Mouse (Mus musculus) embryo, embryonic 10.5 days (tissue): ENCODE measurements at regions not wholly inside any gene's neighbourhood (a gene's known extent, or its start where the extent isn't known, plus 50 kb on each side); places are given as distances from the start of the nearest gene placed in this dataset.

Experiments
- DNase-seq: peaks from one replicate; pipeline ENCODE4 v3.0.0-alpha.2; 2015; ENCODE audit warnings: low spot score

- DNase-seq = no peak
These were observed 1236.3 kb upstream of the A1bg start for GRCm38 (mm10) chr15:62158875-62159675.

- DNase-seq = no peak
These were observed 1234.6 kb upstream of the A1bg start for GRCm38 (mm10) chr15:62157200-62158033.

- DNase-seq = no peak
These were observed 1230.4 kb upstream of the A1bg start for GRCm38 (mm10) chr15:62153222-62153621.

GRCm38 (mm10) chr15:62152133-62152532 is 1229.3 kb upstream of the A1bg start:
- no peak for DNase-seq

GRCm38 (mm10) chr15:62151690-62152089 is 1228.9 kb upstream of the A1bg start:
- DNase-seq = no peak

- DNase-seq = no peak
These were observed 1227.5 kb upstream of the A1bg start for GRCm38 (mm10) chr15:62150296-62150695.

- DNase-seq = no peak
These were observed 1225.9 kb upstream of the A1bg start for GRCm38 (mm10) chr15:62148680-62149237.

GRCm38 (mm10) chr15:62147343-62147953 is 1224.6 kb upstream of the A1bg start:
- no peak for DNase-seq

- DNase-seq = no peak
These were observed 1223.0 kb upstream of the A1bg start for GRCm38 (mm10) chr15:62145643-62146285.

GRCm38 (mm10) chr15:62144776-62145564 is 1222.2 kb upstream of the A1bg start:
- no peak for DNase-seq

- DNase-seq = no peak
These were observed 1217.0 kb upstream of the A1bg start for GRCm38 (mm10) chr15:62139859-62140258.

- DNase-seq = no peak
These were observed 1216.4 kb upstream of the A1bg start for GRCm38 (mm10) chr15:62139192-62139591.

GRCm38 (mm10) chr15:62138701-62139100 is 1215.9 kb upstream of the A1bg start:
- no peak for DNase-seq

- DNase-seq = no peak
These were observed 1214.3 kb upstream of the A1bg start for GRCm38 (mm10) chr15:62136932-62137594.

- no peak for DNase-seq
These were observed 1212.0 kb upstream of the A1bg start for GRCm38 (mm10) chr15:62134835-62135234.

- DNase-seq = no peak
These were observed 1211.5 kb upstream of the A1bg start for GRCm38 (mm10) chr15:62134308-62134707.

- DNase-seq = no peak
These were observed 1210.1 kb upstream of the A1bg start for GRCm38 (mm10) chr15:62132895-62133294.

- no peak for DNase-seq
These were observed 1208.9 kb upstream of the A1bg start for GRCm38 (mm10) chr15:62131686-62132085.

GRCm38 (mm10) chr15:62130530-62130929 is 1207.7 kb upstream of the A1bg start:
- no peak for DNase-seq

GRCm38 (mm10) chr15:62128546-62129212 is 1205.9 kb upstream of the A1bg start:
- DNase-seq = no peak
